ENCODE assay signal across 13 mouse cellular contexts in genomic region chr17:32729029-32729428, GRCm38 (mm10). TPM values are rescaled to one million over a fixed set of nuclear protein-coding genes. Genes with fewer than 3 reads are reported as not detected.
DNase-seq lines count a peak whose midpoint lies in the region; ATAC-seq and TF ChIP-seq lines count a peak whose summit lies in the region.
"Had no signal": no experiment of that assay in that cellular context is flagged by ENCODE, and none has a peak within 500 bp of the region (broad histone marks: within the 10 kb centered on the region; RNA-seq: fewer than 3 reads in every experiment).

No protein-coding gene starts in this region.

- TF ChIP-seq RAD21 in MEL (IDR thresholded peaks at IDR 0.05; ENCODE audit: low read depth, low read length), result peak; percentile 66

- H3K9me3 ChIP-seq in heart, postnatal 0 days (replicated peaks; ENCODE audit: control insufficient read depth, low read length), result 0 out of 2 replicates have a peak, but pooled peaks cover 4% of the 10 kb centered on the region
- H3K9me3 ChIP-seq in lung, postnatal 0 days (ENCODE audit: low read length), result no peaks in the 10 kb centered on the region
- H3K9me3 ChIP-seq in MEL (replicated peaks; ENCODE audit: insufficient read depth, low read length), result no peaks in the 10 kb centered on the region

- no peaks in the 10 kb centered on the region for H3K79me2 ChIP-seq in MEL (ENCODE audit: control insufficient read depth, insufficient read depth, low read length, poor library complexity)

- H3K4me2 ChIP-seq in heart, postnatal 0 days (ENCODE audit: low read depth, low read length), result no peak overlapping the region
- no peak overlapping the region for H3K4me2 ChIP-seq in lung, postnatal 0 days (replicated peaks; ENCODE audit: low read depth, low read length)
- H3K4me2 ChIP-seq: limb, embryonic 12.5 days had no signal

- no peak for TF ChIP-seq EP300 in heart, postnatal 0 days (IDR thresholded peaks at IDR 0.05; ENCODE audit: low read depth)
- TF ChIP-seq EP300 in lung, postnatal 0 days (IDR thresholded peaks at IDR 0.05), result no peak
- TF ChIP-seq EP300 in MEL (IDR thresholded peaks at IDR 0.05; ENCODE audit: low read depth in 1 of 2, low read length in 2 of 2), result no peak

- no peak for DNase-seq in heart, postnatal 0 days (ENCODE audit: low spot score)
- no peak for DNase-seq in heart, adult 8-10 months (ENCODE audit: low spot score)
- DNase-seq in lung, postnatal 0 days (ENCODE audit: low spot score), result no peak
- no peak for DNase-seq in lung, adult 18-20 months
- DNase-seq in MEL (ENCODE audit: low read depth, low spot score), result peak; percentile 41
- DNase-seq in naive thymus-derived CD4-positive, alpha-beta T cell, adult 2 months (ENCODE audit: low read depth), result peak; percentile 18
- no peak for DNase-seq in spleen, adult 12 weeks (ENCODE audit: low spot score)
- no peak for DNase-seq in urinary bladder, adult 18-20 months (ENCODE audit: low spot score in 2 of 2)
- DNase-seq: cerebellum, postnatal 36 days; gastrocnemius, postnatal 10 days had no signal

- no peak for ATAC-seq in heart, postnatal 0 days (ENCODE audit: insufficient read depth, low read depth)
- ATAC-seq in lung, postnatal 0 days, result no peak

- H3K27ac ChIP-seq in heart, postnatal 0 days (ENCODE audit: low read depth), result no peak overlapping the region
- no peak overlapping the region for H3K27ac ChIP-seq in lung, postnatal 0 days (ENCODE audit: low read length)
- no peak overlapping the region for H3K27ac ChIP-seq in MEL (ENCODE audit: control insufficient read depth, low read depth, low read length)
- H3K27ac ChIP-seq: limb, embryonic 12.5 days had no signal

- H3K27me3 ChIP-seq in heart, postnatal 0 days (ENCODE audit: control insufficient read depth, insufficient read depth, low read length), result no peaks in the 10 kb centered on the region
- no peaks in the 10 kb centered on the region for H3K27me3 ChIP-seq in lung, postnatal 0 days (replicated peaks; ENCODE audit: insufficient read depth, low read length)
- no peaks in the 10 kb centered on the region for H3K27me3 ChIP-seq in MEL (ENCODE audit: control insufficient read depth in 1 of 2, insufficient read depth in 2 of 2, low read length in 2 of 2)
- H3K27me3 ChIP-seq: limb, embryonic 12.5 days had no signal

- TF ChIP-seq CTCF in heart, postnatal 0 days (IDR thresholded peaks at IDR 0.05; ENCODE audit: low read depth), result peak; percentile 20; the same call in 1 of the 2 replicates
- TF ChIP-seq CTCF in lung, postnatal 0 days (IDR thresholded peaks at IDR 0.05), result peak; percentile 47
- peak; percentile 28 to 60 (median 40); a peak in 4 of 6 replicates for TF ChIP-seq CTCF in MEL (IDR thresholded peaks at IDR 0.05 in 2 of 3, conservative IDR thresholded peaks at IDR 0.05 in 1 of 3; ENCODE audit: control insufficient read depth in 1 of 3, insufficient read depth in 1 of 3, low read depth in 2 of 3, low read length in 3 of 3, poor library complexity in 1 of 3, severe bottlenecking in 1 of 3)

- no peak overlapping the region for H3K4me3 ChIP-seq in heart, postnatal 0 days (ENCODE audit: low read depth, low read length)
- no peak overlapping the region for H3K4me3 ChIP-seq in lung, postnatal 0 days (ENCODE audit: low read depth, low read length)
- no peak overlapping the region for H3K4me3 ChIP-seq in MEL (ENCODE audit: control insufficient read depth in 1 of 2, insufficient read depth in 1 of 2, low read depth in 2 of 2, low read length in 2 of 2)
- H3K4me3 ChIP-seq: limb, embryonic 12.5 days; myocyte had no signal

- no peaks in the 10 kb centered on the region for H3K4me1 ChIP-seq in heart, postnatal 0 days (ENCODE audit: control insufficient read depth, insufficient read depth)
- H3K4me1 ChIP-seq in lung, postnatal 0 days (ENCODE audit: insufficient read depth, low read depth, low read length), result no peaks in the 10 kb centered on the region
- no peaks in the 10 kb centered on the region for H3K4me1 ChIP-seq in MEL (ENCODE audit: control insufficient read depth in 1 of 2, insufficient read depth in 2 of 2, low read length in 2 of 2)
- H3K4me1 ChIP-seq: limb, embryonic 12.5 days had no signal

- no peak for TF ChIP-seq POLR2A in MEL (IDR thresholded peaks at IDR 0.05; ENCODE audit: control insufficient read depth in 1 of 2, insufficient read depth in 1 of 2, low read depth in 1 of 2, low read length in 2 of 2, poor library complexity in 1 of 2)

- H3K36me3 ChIP-seq in heart, postnatal 0 days (replicated peaks; ENCODE audit: control insufficient read depth, insufficient read depth, low read length), result no peaks in the 10 kb centered on the region
- no peaks in the 10 kb centered on the region for H3K36me3 ChIP-seq in lung, postnatal 0 days (ENCODE audit: insufficient read depth, low read length)
- H3K36me3 ChIP-seq in MEL (ENCODE audit: control insufficient read depth in 1 of 2, insufficient read depth in 2 of 2, low read length in 2 of 2), result no peaks in the 10 kb centered on the region
- H3K36me3 ChIP-seq: limb, embryonic 12.5 days had no signal

- WGBS in heart, postnatal 0 days, result 76% methylated on average over 3 of the region's 3 CpGs
- WGBS in lung, postnatal 0 days, result 75% methylated on average over 3 of the region's 3 CpGs

- H3K9ac ChIP-seq in heart, postnatal 0 days (replicated peaks; ENCODE audit: low read depth, low read length), result no peak overlapping the region
- no peak overlapping the region for H3K9ac ChIP-seq in lung, postnatal 0 days (replicated peaks; ENCODE audit: low read depth)
- no peak overlapping the region for H3K9ac ChIP-seq in MEL (ENCODE audit: control insufficient read depth, low read depth, low read length, poor library complexity, severe bottlenecking)
- H3K9ac ChIP-seq: limb, embryonic 12.5 days had no signal

TF ChIP-seq in MEL, 35 proteins besides CTCF, POLR2A, EP300 and RAD21:
- TF ChIP-seq ZC3H11A (IDR thresholded peaks at IDR 0.05; ENCODE audit: low read depth, low read length), result peak; percentile 62
- no peak for TF ChIP-seq ZMIZ1 (IDR thresholded peaks at IDR 0.05; ENCODE audit: low read depth, low read length)
- TF ChIP-seq SMC3 (IDR thresholded peaks at IDR 0.05; ENCODE audit: low read depth, low read length), result peak; percentile 56

RNA-seq across cellular contexts. Expression of gene Cyp4f15, which starts 43.6 kb away (rescaled TPM):
- not detected in 2 replicates for total RNA-seq in heart, postnatal 0 days (2014; rRNA removed; ENCODE audit: low replicate concordance)
- polyA plus RNA-seq in heart, postnatal 0 days (2015; fragmentation: Nextera tagmentation; extraction: Ambion mirVana), result 0.12 TPM in 1 of 2 replicates, not detected in the other
- total RNA-seq in heart, adult 8-10 months (2022), result under 1 TPM in 1 of 4 experiments, not detected in 3; 0.16 TPM
- polyA plus RNA-seq in lung, postnatal 0 days (2015; fragmentation: Nextera tagmentation; extraction: Ambion mirVana), result 0.33 and 0.39 TPM in 2 replicates
- not detected in 2 replicates for total RNA-seq in MEL (2012; rRNA removed)
- not detected for polyA plus RNA-seq in MEL (2012; ENCODE audit: insufficient read depth in 1 of 2, insufficient read length in 2 of 2, low read depth in 1 of 2, low replicate concordance in 2 of 2, missing spikeins in 1 of 2)
- total RNA-seq: gastrocnemius, postnatal 10 days had no signal
- polyA plus RNA-seq: heart, embryonic 14.5 days; myocyte had no signal

RNA-seq across cellular contexts. Expression of gene Zfp871, which starts 59.1 kb away (rescaled TPM):
- total RNA-seq in heart, postnatal 0 days (2014; rRNA removed; ENCODE audit: low replicate concordance), result 19.6 and 21.0 TPM in 2 replicates
- polyA plus RNA-seq in heart, postnatal 0 days (2015; fragmentation: Nextera tagmentation; extraction: Ambion mirVana), result 14.9 and 16.1 TPM in 2 replicates
- 10 to 100 TPM; 28.7 to 30.8 (median 29.3) TPM for total RNA-seq in heart, adult 8-10 months (2022)
- polyA plus RNA-seq in lung, postnatal 0 days (2015; fragmentation: Nextera tagmentation; extraction: Ambion mirVana), result 18.9 and 21.5 TPM in 2 replicates
- 8.8 and 11.7 TPM in 2 replicates for total RNA-seq in MEL (2012; rRNA removed)
- polyA plus RNA-seq in MEL (2012; ENCODE audit: insufficient read depth in 1 of 2, insufficient read length in 2 of 2, low read depth in 1 of 2, low replicate concordance in 2 of 2, missing spikeins in 1 of 2), result 10 to 100 TPM; 12.2 to 16.9 TPM

Comparison
In these comparisons a context has a peak if more than half of its experiments do, and no peak if none do; other contexts are left out.
1. DNase-seq: peak in MEL (single experiment) and naive thymus-derived CD4-positive, alpha-beta T cell, adult 2 months (single experiment); none in heart, postnatal 0 days (single experiment), heart, adult 8-10 months (single experiment), lung, postnatal 0 days (single experiment), lung, adult 18-20 months (0 of 2), spleen, adult 12 weeks (single experiment) and urinary bladder, adult 18-20 months (0 of 2).
2. Peak in every context shown above with its lines, with median percentiles within 50 percentile points of each other: CTCF ChIP-seq.